Comparison of ENCODE assay signal across 8 mouse cellular contexts in genomic region chrX:36597707-36598389, GRCm38 (mm10). TPM values are rescaled to one million over a fixed set of nuclear protein-coding genes. Genes with fewer than 3 reads are reported as not detected.
DNase-seq lines count a peak whose midpoint lies in the region; ATAC-seq lines count a peak whose summit lies in the region.

TSS of gene Pgrmc1 (plus strand) at chrX:36598206.

- peak within 1 kb of the TSS; percentile 78 for H3K27ac ChIP-seq in heart, embryonic 11.5 days (ENCODE audit: low read depth, low read length)
- H3K27ac ChIP-seq in kidney, embryonic 16.5 days (ENCODE audit: low read length): peak within 1 kb of the TSS; percentile 81; the same call in 1 of the 2 replicates

- 17% methylated on average over 40 of the region's 45 CpGs for WGBS in heart, embryonic 11.5 days (ENCODE audit: insufficient replicate concordance)
- WGBS in kidney, embryonic 16.5 days: 22% methylated on average over 43 of the region's 45 CpGs

- H3K9ac ChIP-seq in heart, embryonic 11.5 days (ENCODE audit: low read depth, low read length): peak within 1 kb of the TSS; percentile 73
- peak within 1 kb of the TSS; percentile 85 for H3K9ac ChIP-seq in kidney, embryonic 16.5 days (replicated peaks; ENCODE audit: low read length)

- peak within 1 kb of the TSS; percentile 67 for H3K4me2 ChIP-seq in heart, embryonic 11.5 days
- H3K4me2 ChIP-seq in kidney, embryonic 16.5 days (replicated peaks; ENCODE audit: low read depth, low read length): peak within 1 kb of the TSS; percentile 59

- ATAC-seq in heart, embryonic 11.5 days (replicated peaks; ENCODE audit: insufficient number of reproducible peaks, low FRiP score, low TSS enrichment): peak; percentile 95
- ATAC-seq in kidney, embryonic 16.5 days (ENCODE audit: low FRiP score, low TSS enrichment): peak; percentile 95

- peaks cover 27% of the 10 kb centered on the region for H3K4me1 ChIP-seq in erythroblast, embryonic 14.5 days (ENCODE audit: control insufficient read depth)
- H3K4me1 ChIP-seq in heart, embryonic 11.5 days (ENCODE audit: control insufficient read depth, insufficient read depth, low read length): no peaks in the 10 kb centered on the region
- H3K4me1 ChIP-seq in kidney, embryonic 16.5 days (ENCODE audit: insufficient read depth, low read length): no peaks in the 10 kb centered on the region

- H3K4me3 ChIP-seq in erythroblast, embryonic 14.5 days (replicated peaks): peak within 1 kb of the TSS; percentile 81
- peak within 1 kb of the TSS; percentile 66 for H3K4me3 ChIP-seq in heart, embryonic 11.5 days (ENCODE audit: low read depth, low read length)
- peak within 1 kb of the TSS; percentile 73 for H3K4me3 ChIP-seq in kidney, embryonic 16.5 days (ENCODE audit: low read length)

- H3K9me3 ChIP-seq in erythroblast, embryonic 14.5 days (ENCODE audit: control insufficient read depth, low read length): peaks cover 5% of the 10 kb centered on the region
- no peaks in the 10 kb centered on the region for H3K9me3 ChIP-seq in heart, embryonic 11.5 days (replicated peaks; ENCODE audit: control insufficient read depth, low read length)
- no peaks in the 10 kb centered on the region for H3K9me3 ChIP-seq in kidney, embryonic 16.5 days (ENCODE audit: low read length)

- DNase-seq in CD4-positive helper T cell, adult 2 months (ENCODE audit: low read depth, low spot score): peak; percentile 89
- DNase-seq in brain, embryonic 18.5 days (ENCODE audit: low read depth, low spot score): peak; percentile 59
- DNase-seq in liver: peak; percentile 87
- DNase-seq in monocyte, adult 2 months (ENCODE audit: low read depth in 1 of 2, low spot score in 2 of 2): peak; percentile 32 to 72
- DNase-seq in spleen, postnatal 14 days (ENCODE audit: low spot score in 2 of 2): peak; percentile 66 to 72

- H3K27me3 ChIP-seq in erythroblast, embryonic 14.5 days (ENCODE audit: control insufficient read depth): no peaks in the 10 kb centered on the region
- H3K27me3 ChIP-seq in heart, embryonic 11.5 days (ENCODE audit: control insufficient read depth, insufficient read depth, low read length): no peaks in the 10 kb centered on the region
- no peaks in the 10 kb centered on the region for H3K27me3 ChIP-seq in kidney, embryonic 16.5 days (ENCODE audit: insufficient read depth, low read length)

- peaks cover 2% of the 10 kb centered on the region; the same call in 1 of the 2 replicates for H3K36me3 ChIP-seq in erythroblast, embryonic 14.5 days (ENCODE audit: control insufficient read depth)
- H3K36me3 ChIP-seq in heart, embryonic 11.5 days (ENCODE audit: control insufficient read depth, insufficient read depth, low read length): no peaks in the 10 kb centered on the region
- H3K36me3 ChIP-seq in kidney, embryonic 16.5 days (ENCODE audit: insufficient read depth, low read length): no peaks in the 10 kb centered on the region

RNA-seq across cellular contexts. Expression of gene Pgrmc1, which starts in this region (rescaled TPM):
- 1.6 and 1.9 TPM in 2 replicates for polyA plus RNA-seq in erythroblast, embryonic 14.5 days (2012)
- 156 and 157 TPM in 2 replicates for polyA plus RNA-seq in heart, embryonic 11.5 days (2014; fragmentation: Nextera tagmentation; extraction: Ambion mirVana)
- 304 and 318 TPM in 2 replicates for polyA plus RNA-seq in kidney, embryonic 16.5 days (2015; fragmentation: Nextera tagmentation; extraction: Ambion mirVana)

Comparison
In these comparisons a context has a peak if more than half of its experiments do, and no peak if none do; other contexts are left out.
1. Peak in every context shown above with its lines: DNase-seq, ATAC-seq, H3K4me3 ChIP-seq and H3K27ac ChIP-seq.
2. RNA of gene Pgrmc1 (polyA plus RNA-seq): 304 to 318 TPM in kidney, embryonic 16.5 days and 156 to 157 TPM in heart, embryonic 11.5 days; 1.6 to 1.9 TPM in erythroblast, embryonic 14.5 days; every median in the first group is over 10 times any median in the second.